Comparison of ENCODE assay signal across 1 mouse cellular context in genomic region chr3:89333053-89333452, GRCm38 (mm10).
TF ChIP-seq lines count a peak whose summit lies in the region.

No protein-coding gene starts in this region.

TF ChIP-seq in myocyte, 11 proteins besides CTCF, POLR2A, EP300 and RAD21:
- TF ChIP-seq POLR2AphosphoS2 (IDR thresholded peaks at IDR 0.05; ENCODE audit: insufficient read length, low read depth) (no peak), MYOD1 (IDR thresholded peaks at IDR 0.05; ENCODE audit: control insufficient read depth in 1 of 3, insufficient read length in 2 of 3, low read depth in 2 of 3) (peak in 2 of 3 experiments; percentile 43 to 63), CEBPB (IDR thresholded peaks at IDR 0.05; ENCODE audit: insufficient read depth, poor library complexity, severe bottlenecking) (no peak), REST (IDR thresholded peaks at IDR 0.05; ENCODE audit: insufficient read depth, insufficient read length) (no peak), SRF (IDR thresholded peaks at IDR 0.05; ENCODE audit: control insufficient read depth, insufficient read length, low read depth) (no peak), MAX (IDR thresholded peaks at IDR 0.05; ENCODE audit: low read depth) (no peak), TCF3 (IDR thresholded peaks at IDR 0.05; ENCODE audit: insufficient read length, low read depth) (no peak), MYOG (IDR thresholded peaks at IDR 0.05; ENCODE audit: control insufficient read depth in 1 of 3, insufficient read depth in 1 of 3, insufficient read length in 2 of 3, low read depth in 2 of 3) (peak in 2 of 3 experiments; percentile 59 to 72), TCF12 (IDR thresholded peaks at IDR 0.05; ENCODE audit: insufficient read depth, poor library complexity, severe bottlenecking) (no peak), USF1 (IDR thresholded peaks at IDR 0.05; ENCODE audit: low read depth) (no peak), E2F4 (IDR thresholded peaks at IDR 0.05; ENCODE audit: insufficient read depth) (no peak)
